Mouse (Mus musculus): Measurements from ENCODE around the gene Ins1.

Gene Ins1

DNA sequence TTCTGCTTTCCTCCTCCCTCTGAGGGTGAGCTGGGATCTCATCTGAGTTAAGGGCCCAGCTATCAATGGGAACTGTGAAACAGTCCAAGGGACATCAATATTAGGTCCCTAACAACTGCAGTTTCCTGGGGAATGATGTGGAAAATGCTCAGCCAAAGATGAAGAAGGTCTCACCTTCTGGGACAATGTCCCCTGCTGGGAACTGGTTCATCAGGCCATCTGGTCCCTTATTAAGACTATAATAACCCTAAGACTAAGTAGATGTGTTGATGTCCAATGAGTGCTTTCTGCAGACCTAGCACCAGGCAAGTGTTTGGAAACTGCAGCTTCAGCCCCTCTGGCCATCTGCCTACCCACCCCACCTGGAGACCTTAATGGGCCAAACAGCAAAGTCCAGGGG is at the start of gene Ins1:
TSS of gene Ins1 (plus strand) at position 301 of the 400 bp plus-strand sequence.
- DNase-seq (ENCODE audit: low read depth), result no peak
